Mouse (Mus musculus): ENCODE results near the gene Cfap126. TPM values are rescaled to one million over a fixed set of nuclear protein-coding genes. Genes with fewer than 3 reads are reported as not detected.

Cfap126 gene
- polyA plus RNA-seq, 1 experiment from 2014 or later = 2.6 TPM

- Histone ChIP-seq H3K27me3 (ENCODE audit: control insufficient read depth, insufficient read depth, low read length) (no peaks in the 10 kb centered on the region), H3K9ac (replicated peaks; ENCODE audit: low read depth, low read length) (peak overlapping the region; percentile 26), H3K4me3 (ENCODE audit: low read depth, low read length) (peak overlapping the region; percentile 53), H3K4me1 (ENCODE audit: control insufficient read depth, insufficient read depth, low read length) (0 out of 2 replicates have a peak, but pooled peaks cover 6% of the 10 kb centered on the region), H3K9me3 (ENCODE audit: control insufficient read depth, low read depth, low read length) (no peaks in the 10 kb centered on the region), H3K4me2 (replicated peaks; ENCODE audit: low read depth, low read length) (peak overlapping the region; percentile 68), H3K36me3 (ENCODE audit: control insufficient read depth, insufficient read depth, low read length) (no peaks in the 10 kb centered on the region), H3K27ac (ENCODE audit: low read length) (peak overlapping the region; percentile 84)
- WGBS = under 1% methylated on average over 38 of the region's 38 CpGs
- ATAC-seq (ENCODE audit: insufficient number of reproducible peaks, insufficient read depth, low FRiP score, low read depth) = peak; percentile 90
Observed at GRCm38 (mm10) chr1:171111020-171111780, 2.5 kb upstream of the Cfap126 start.

- Histone ChIP-seq H3K27ac (ENCODE audit: low read length) (peak overlapping the region; percentile 84), H3K27me3 (ENCODE audit: control insufficient read depth, insufficient read depth, low read length) (no peaks in the 10 kb centered on the region), H3K4me2 (replicated peaks; ENCODE audit: low read depth, low read length) (peak overlapping the region; percentile 68), H3K9me3 (ENCODE audit: control insufficient read depth, low read depth, low read length) (no peaks in the 10 kb centered on the region), H3K36me3 (ENCODE audit: control insufficient read depth, insufficient read depth, low read length) (no peaks in the 10 kb centered on the region), H3K4me3 (ENCODE audit: low read depth, low read length) (peak overlapping the region; percentile 53), H3K9ac (replicated peaks; ENCODE audit: low read depth, low read length) (0 out of 2 replicates have a peak overlapping the region, but pooled peaks have one; percentile 25), H3K4me1 (ENCODE audit: control insufficient read depth, insufficient read depth, low read length) (0 out of 2 replicates have a peak, but pooled peaks cover 6% of the 10 kb centered on the region)
- WGBS = 2% methylated on average over 15 of the region's 15 CpGs
- no peak; the same call in 1 of the 2 replicates for ATAC-seq (ENCODE audit: insufficient number of reproducible peaks, insufficient read depth, low FRiP score, low read depth)
Observed at GRCm38 (mm10) chr1:171111781-171112575, 1.7 kb upstream of the Cfap126 start.

GRCm38 (mm10) chr1:171112986-171113385 is 732 bp upstream of the Cfap126 start:
- H3K4me1 ChIP-seq (ENCODE audit: control insufficient read depth, insufficient read depth, low read length) = 0 out of 2 replicates have a peak, but pooled peaks cover 6% of the 10 kb centered on the region
- ATAC-seq (ENCODE audit: insufficient number of reproducible peaks, insufficient read depth, low FRiP score, low read depth) = no peak
- no peak overlapping the region for H3K9ac ChIP-seq (replicated peaks; ENCODE audit: low read depth, low read length)
- no peak overlapping the region for H3K4me2 ChIP-seq (replicated peaks; ENCODE audit: low read depth, low read length)
- H3K36me3 ChIP-seq (ENCODE audit: control insufficient read depth, insufficient read depth, low read length) = no peaks in the 10 kb centered on the region
- H3K4me3 ChIP-seq (ENCODE audit: low read depth, low read length) = no peak overlapping the region
- no peaks in the 10 kb centered on the region for H3K9me3 ChIP-seq (ENCODE audit: control insufficient read depth, low read depth, low read length)
- no peak overlapping the region for H3K27ac ChIP-seq (ENCODE audit: low read length)
- H3K27me3 ChIP-seq (ENCODE audit: control insufficient read depth, insufficient read depth, low read length) = no peaks in the 10 kb centered on the region
- 65% methylated on average over 4 of the region's 4 CpGs for WGBS

GRCm38 (mm10) chr1:171116280-171116679 is 2.6 kb downstream of the Cfap126 start:
- H3K9me3 ChIP-seq (ENCODE audit: control insufficient read depth, low read depth, low read length) = no peaks in the 10 kb centered on the region
- H3K4me3 ChIP-seq (ENCODE audit: low read depth, low read length) = no peak overlapping the region
- 53% methylated on average over 4 of the region's 4 CpGs for WGBS
- H3K36me3 ChIP-seq (ENCODE audit: control insufficient read depth, insufficient read depth, low read length) = no peaks in the 10 kb centered on the region
- no peak overlapping the region for H3K4me2 ChIP-seq (replicated peaks; ENCODE audit: low read depth, low read length)
- no peak overlapping the region for H3K9ac ChIP-seq (replicated peaks; ENCODE audit: low read depth, low read length)
- ATAC-seq (ENCODE audit: insufficient number of reproducible peaks, insufficient read depth, low FRiP score, low read depth) = no peak
- H3K27ac ChIP-seq (ENCODE audit: low read length) = no peak overlapping the region
- no peaks in the 10 kb centered on the region for H3K27me3 ChIP-seq (ENCODE audit: control insufficient read depth, insufficient read depth, low read length)
- H3K4me1 ChIP-seq (ENCODE audit: control insufficient read depth, insufficient read depth, low read length) = 0 out of 2 replicates have a peak, but pooled peaks cover 4% of the 10 kb centered on the region

- Histone ChIP-seq H3K36me3 (ENCODE audit: control insufficient read depth, insufficient read depth, low read length) (no peaks in the 10 kb centered on the region), H3K9ac (replicated peaks; ENCODE audit: low read depth, low read length) (no peak overlapping the region), H3K4me2 (replicated peaks; ENCODE audit: low read depth, low read length) (no peak overlapping the region), H3K4me1 (ENCODE audit: control insufficient read depth, insufficient read depth, low read length) (0 out of 2 replicates have a peak, but pooled peaks cover 3% of the 10 kb centered on the region), H3K27ac (ENCODE audit: low read length) (no peak overlapping the region), H3K4me3 (ENCODE audit: low read depth, low read length) (no peak overlapping the region), H3K27me3 (ENCODE audit: control insufficient read depth, insufficient read depth, low read length) (no peaks in the 10 kb centered on the region), H3K9me3 (ENCODE audit: control insufficient read depth, low read depth, low read length) (no peaks in the 10 kb centered on the region)
- 13% methylated on average over 4 of the region's 4 CpGs for WGBS
- ATAC-seq (ENCODE audit: insufficient number of reproducible peaks, insufficient read depth, low FRiP score, low read depth) = 0 out of 2 replicates have a peak, but pooled peaks have one; percentile 30
Observed at GRCm38 (mm10) chr1:171118269-171118684, 4.6 kb downstream of the Cfap126 start.

DNA sequence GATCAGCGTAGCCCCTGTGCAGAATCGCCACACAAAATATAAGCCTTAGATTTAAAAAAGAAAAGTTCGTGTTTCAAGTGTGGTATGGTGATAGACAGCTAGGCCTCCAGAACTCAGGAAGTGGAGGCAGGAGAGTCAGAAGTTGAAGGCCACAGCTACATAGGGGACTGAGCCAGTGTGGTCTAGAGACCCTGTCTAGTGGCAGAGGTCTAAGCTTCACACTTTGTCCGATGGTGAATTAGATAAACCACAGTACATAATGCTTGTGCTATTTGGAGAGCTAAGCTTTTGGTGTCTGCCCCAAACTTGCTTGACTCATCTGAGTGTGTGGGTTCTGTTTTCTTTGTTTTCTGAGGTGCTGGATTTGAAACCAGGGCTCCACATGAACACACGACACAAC is 5.3 kb downstream of the Cfap126 start:
- no peak for ATAC-seq (ENCODE audit: insufficient number of reproducible peaks, insufficient read depth, low FRiP score, low read depth)
- H3K4me3 ChIP-seq (ENCODE audit: low read depth, low read length) = no peak overlapping the region
- no peak overlapping the region for H3K9ac ChIP-seq (replicated peaks; ENCODE audit: low read depth, low read length)
- no peaks in the 10 kb centered on the region for H3K36me3 ChIP-seq (ENCODE audit: control insufficient read depth, insufficient read depth, low read length)
- H3K27ac ChIP-seq (ENCODE audit: low read length) = no peak overlapping the region
- H3K9me3 ChIP-seq (ENCODE audit: control insufficient read depth, low read depth, low read length) = no peaks in the 10 kb centered on the region
- H3K4me1 ChIP-seq (ENCODE audit: control insufficient read depth, insufficient read depth, low read length) = 0 out of 2 replicates have a peak, but pooled peaks cover 2% of the 10 kb centered on the region
- no peaks in the 10 kb centered on the region for H3K27me3 ChIP-seq (ENCODE audit: control insufficient read depth, insufficient read depth, low read length)
- 83% methylated on average over 5 of the region's 5 CpGs for WGBS
- no peak overlapping the region for H3K4me2 ChIP-seq (replicated peaks; ENCODE audit: low read depth, low read length)

- H3K27me3 ChIP-seq (ENCODE audit: control insufficient read depth, insufficient read depth, low read length) = no peaks in the 10 kb centered on the region
- H3K4me3 ChIP-seq (ENCODE audit: low read depth, low read length) = no peak overlapping the region
- no peak overlapping the region for H3K9ac ChIP-seq (replicated peaks; ENCODE audit: low read depth, low read length)
- H3K27ac ChIP-seq (ENCODE audit: low read length) = no peak overlapping the region
- H3K36me3 ChIP-seq (ENCODE audit: control insufficient read depth, insufficient read depth, low read length) = no peaks in the 10 kb centered on the region
- H3K9me3 ChIP-seq (ENCODE audit: control insufficient read depth, low read depth, low read length) = no peaks in the 10 kb centered on the region
- 0 out of 2 replicates have a peak, but pooled peaks cover 2% of the 10 kb centered on the region for H3K4me1 ChIP-seq (ENCODE audit: control insufficient read depth, insufficient read depth, low read length)
- no peak overlapping the region for H3K4me2 ChIP-seq (replicated peaks; ENCODE audit: low read depth, low read length)
- no peak for ATAC-seq (ENCODE audit: insufficient number of reproducible peaks, insufficient read depth, low FRiP score, low read depth)
- 89% methylated on average over 14 of the region's 14 CpGs for whole genome bisulfite sequencing
Observed at GRCm38 (mm10) chr1:171119405-171119804, 5.7 kb downstream of the Cfap126 start.

DNA sequence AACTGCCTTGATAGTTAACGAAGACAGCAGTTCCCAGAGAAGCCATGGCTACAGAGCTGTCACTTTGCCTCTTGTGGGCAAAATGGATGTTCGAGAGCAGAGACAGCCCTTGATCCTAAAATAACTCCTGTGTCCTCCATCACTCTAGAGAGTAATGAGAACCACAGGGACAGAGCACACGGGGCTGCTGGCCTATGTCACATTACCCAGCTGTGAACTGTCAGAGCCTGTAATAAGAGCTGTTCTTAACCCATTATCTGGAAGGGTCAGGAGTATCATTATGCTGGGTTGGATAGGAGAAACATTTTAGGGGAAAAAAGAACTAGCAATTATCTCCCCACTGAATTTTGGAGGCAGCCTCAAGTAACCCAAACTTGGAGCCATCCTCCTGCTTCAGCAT is 7.2 kb downstream of the Cfap126 start:
- ATAC-seq (ENCODE audit: insufficient number of reproducible peaks, insufficient read depth, low FRiP score, low read depth) = no peak
- H3K9ac ChIP-seq (replicated peaks; ENCODE audit: low read depth, low read length) = no peak overlapping the region

More for the DNA sequence above, 7.2 kb downstream of the Cfap126 start:
- no peaks in the 10 kb centered on the region for H3K27me3 ChIP-seq (ENCODE audit: control insufficient read depth, insufficient read depth, low read length)
- H3K4me2 ChIP-seq (replicated peaks; ENCODE audit: low read depth, low read length) = no peak overlapping the region
- 30% methylated on average over 3 of the region's 3 CpGs for WGBS
- no peaks in the 10 kb centered on the region for H3K36me3 ChIP-seq (ENCODE audit: control insufficient read depth, insufficient read depth, low read length)
- no peak overlapping the region for H3K4me3 ChIP-seq (ENCODE audit: low read depth, low read length)
- no peaks in the 10 kb centered on the region for H3K9me3 ChIP-seq (ENCODE audit: control insufficient read depth, low read depth, low read length)
- 0 out of 2 replicates have a peak, but pooled peaks cover 2% of the 10 kb centered on the region for H3K4me1 ChIP-seq (ENCODE audit: control insufficient read depth, insufficient read depth, low read length)
- H3K27ac ChIP-seq (ENCODE audit: low read length) = no peak overlapping the region
